Mouse (Mus musculus): Measurements from ENCODE around the gene Tnrc6b.

- no peak for TF ChIP-seq CTCF (IDR thresholded peaks at IDR 0.05; ENCODE audit: extremely low read depth, insufficient read length, insufficient replicate concordance, low read depth, low read length)
- no peak for TF ChIP-seq POLR2A (IDR thresholded peaks at IDR 0.05; ENCODE audit: low read depth, low read length)
Measured at GRCm38 (mm10) chr15:80774666-80775065, 63.6 kb downstream of the Tnrc6b start.
